8 mouse cellular contexts compared by ENCODE assay signal in genomic region chrX:78583202-78584004, GRCm38 (mm10). TPM values are rescaled to one million over a fixed set of nuclear protein-coding genes. Genes with fewer than 3 reads are reported as not detected.
DNase-seq lines count a peak whose midpoint lies in the region; ATAC-seq and TF ChIP-seq lines count a peak whose summit lies in the region.

TSS of gene Prrg1 (minus strand) at chrX:78583896.

- H3K4me1 ChIP-seq in embryonic fibroblast, embryonic 13.5 days (ENCODE audit: control insufficient read depth, insufficient read depth, low read length) = no peaks in the 10 kb centered on the region
- no peaks in the 10 kb centered on the region for H3K4me1 ChIP-seq in heart, embryonic 10.5 days
- no peaks in the 10 kb centered on the region for H3K4me1 ChIP-seq in kidney, embryonic 15.5 days
- no peaks in the 10 kb centered on the region for H3K4me1 ChIP-seq in liver, embryonic 11.5 days (replicated peaks; ENCODE audit: control insufficient read depth, insufficient read depth, low read length)
- no peaks in the 10 kb centered on the region for H3K4me1 ChIP-seq in stomach, embryonic 15.5 days

- no peaks in the 10 kb centered on the region for H3K9me3 ChIP-seq in heart, embryonic 10.5 days
- no peaks in the 10 kb centered on the region for H3K9me3 ChIP-seq in kidney, embryonic 15.5 days (replicated peaks)
- no peaks in the 10 kb centered on the region for H3K9me3 ChIP-seq in liver, embryonic 11.5 days (ENCODE audit: control insufficient read depth, low read length)
- no peaks in the 10 kb centered on the region for H3K9me3 ChIP-seq in stomach, embryonic 15.5 days

- H3K4me2 ChIP-seq in kidney, embryonic 15.5 days = peak within 1 kb of the TSS; percentile 55
- peak within 1 kb of the TSS; percentile 52 for H3K4me2 ChIP-seq in liver, embryonic 11.5 days
- peak within 1 kb of the TSS; percentile 46 for H3K4me2 ChIP-seq in stomach, embryonic 15.5 days

- H3K36me3 ChIP-seq in heart, embryonic 10.5 days = no peaks in the 10 kb centered on the region
- no peaks in the 10 kb centered on the region for H3K36me3 ChIP-seq in kidney, embryonic 15.5 days
- no peaks in the 10 kb centered on the region for H3K36me3 ChIP-seq in liver, embryonic 11.5 days (ENCODE audit: control insufficient read depth, insufficient read depth, low read length)
- no peaks in the 10 kb centered on the region for H3K36me3 ChIP-seq in stomach, embryonic 15.5 days

- TF ChIP-seq CTCF in embryonic fibroblast, embryonic 13.5 days (IDR thresholded peaks at IDR 0.05; ENCODE audit: borderline replicate concordance, insufficient read depth, low read length) = no peak

- no peaks in the 10 kb centered on the region for H3K27me3 ChIP-seq in heart, embryonic 10.5 days (ENCODE audit: insufficient read depth, poor library complexity, severe bottlenecking)
- H3K27me3 ChIP-seq in kidney, embryonic 15.5 days = no peaks in the 10 kb centered on the region
- no peaks in the 10 kb centered on the region for H3K27me3 ChIP-seq in liver, embryonic 11.5 days (replicated peaks; ENCODE audit: control insufficient read depth, insufficient read depth, low read length)
- H3K27me3 ChIP-seq in stomach, embryonic 15.5 days (replicated peaks) = no peaks in the 10 kb centered on the region

- no peak for ATAC-seq in monocyte, adult 5-6 weeks (replicated peaks; ENCODE audit: insufficient number of reproducible peaks, low FRiP score, low TSS enrichment, poor library complexity, severe bottlenecking)
- peak; percentile 97 for ATAC-seq in kidney, embryonic 15.5 days (replicated peaks; ENCODE audit: low FRiP score)
- peak; percentile 94 for ATAC-seq in liver, embryonic 11.5 days (replicated peaks; ENCODE audit: low FRiP score)
- ATAC-seq in stomach, embryonic 15.5 days (ENCODE audit: insufficient read depth, low FRiP score, low read depth) = peak; percentile 94

- DNase-seq in monocyte, adult 2 months (ENCODE audit: low read depth in 1 of 2, low spot score in 2 of 2) = peak; percentile 1 to 3
- peak; percentile 86 for DNase-seq in heart, embryonic 10.5 days (ENCODE audit: low spot score)
- peak; percentile 67 for DNase-seq in liver, embryonic 11.5 days (ENCODE audit: low spot score)
- DNase-seq in neural tube, embryonic 10.5 days (ENCODE audit: extremely low spot score, low spot score) = peak; percentile 65

- H3K27ac ChIP-seq in embryonic fibroblast, embryonic 13.5 days (ENCODE audit: insufficient read depth, low read length) = peak within 1 kb of the TSS; percentile 49
- peak within 1 kb of the TSS; percentile 87 for H3K27ac ChIP-seq in heart, embryonic 10.5 days
- H3K27ac ChIP-seq in kidney, embryonic 15.5 days = peak within 1 kb of the TSS; percentile 92
- H3K27ac ChIP-seq in liver, embryonic 11.5 days (ENCODE audit: low read depth, low read length) = peak within 1 kb of the TSS; percentile 35
- peak within 1 kb of the TSS; percentile 91 for H3K27ac ChIP-seq in stomach, embryonic 15.5 days

- TF ChIP-seq POLR2A in embryonic fibroblast, embryonic 13.5 days (IDR thresholded peaks at IDR 0.05; ENCODE audit: low read depth, low read length) = peak; percentile 65

- H3K4me3 ChIP-seq in embryonic fibroblast, embryonic 13.5 days (ENCODE audit: insufficient read depth, low read length) = peak within 1 kb of the TSS; percentile 66
- H3K4me3 ChIP-seq in heart, embryonic 10.5 days = peak within 1 kb of the TSS; percentile 61
- H3K4me3 ChIP-seq in kidney, embryonic 15.5 days (replicated peaks) = peak within 1 kb of the TSS; percentile 54
- peak within 1 kb of the TSS; percentile 54 for H3K4me3 ChIP-seq in liver, embryonic 11.5 days (ENCODE audit: low read depth, low read length)
- H3K4me3 ChIP-seq in stomach, embryonic 15.5 days (replicated peaks) = peak within 1 kb of the TSS; percentile 53

- 12% methylated on average over 36 of the region's 36 CpGs for WGBS in heart, embryonic 10.5 days
- WGBS in kidney, embryonic 15.5 days = 22% methylated on average over 36 of the region's 36 CpGs
- 7% methylated on average over 36 of the region's 36 CpGs for WGBS in liver, embryonic 11.5 days
- WGBS in stomach, embryonic 15.5 days = 13% methylated on average over 34 of the region's 36 CpGs

- peak within 1 kb of the TSS; percentile 53 for H3K9ac ChIP-seq in kidney, embryonic 15.5 days
- H3K9ac ChIP-seq in liver, embryonic 11.5 days (ENCODE audit: low read depth, low read length) = peak within 1 kb of the TSS; percentile 56
- H3K9ac ChIP-seq in stomach, embryonic 15.5 days = peak within 1 kb of the TSS; percentile 34; the same call in 1 of the 2 replicates

RNA-seq across cellular contexts. Expression of gene Prrg1, which starts in this region (rescaled TPM):
- total RNA-seq in monocyte, adult 5-6 weeks (2017) = 0.96 TPM in 1 of 3 replicates, not detected in the others
- polyA plus RNA-seq in embryonic fibroblast, embryonic 13.5 days (2011; ENCODE audit: insufficient read length, low read depth, missing spikeins) = 7.8 and 16.0 TPM in 2 replicates
- polyA plus RNA-seq in heart, embryonic 10.5 days (2016; fragmentation: Nextera tagmentation; extraction: Ambion mirVana) = 5.1 and 5.4 TPM in 2 replicates
- 9.5 and 9.6 TPM in 2 replicates for polyA plus RNA-seq in kidney, embryonic 15.5 days (2015; fragmentation: Nextera tagmentation; extraction: Ambion mirVana)
- polyA plus RNA-seq in liver, embryonic 11.5 days (2014; fragmentation: Nextera tagmentation; extraction: Ambion mirVana) = 5.1 and 5.7 TPM in 2 replicates
- 8.2 and 10.8 TPM in 2 replicates for polyA plus RNA-seq in stomach, embryonic 15.5 days (2015; fragmentation: Nextera tagmentation; extraction: Ambion mirVana)

Comparison
In these comparisons a context has a peak if more than half of its experiments do, and no peak if none do; other contexts are left out.
1. DNase-seq: peak in every context shown above with its lines; median percentile 86 in heart, embryonic 10.5 days; 67 in liver, embryonic 11.5 days; 65 in neural tube, embryonic 10.5 days; 2 in monocyte, adult 2 months.
2. H3K27ac ChIP-seq: peak in every context shown above with its lines; median percentile 92 in kidney, embryonic 15.5 days; 91 in stomach, embryonic 15.5 days; 87 in heart, embryonic 10.5 days; 49 in embryonic fibroblast, embryonic 13.5 days; 35 in liver, embryonic 11.5 days.